Mouse (Mus musculus): ENCODE data around the gene Il21r.

The Il21r gene

GRCm38 (mm10) chr7:125600612-125601279 is 2.5 kb upstream of the Il21r start:
- DNase-seq (ENCODE audit: extremely low spot score, low spot score) = no peak

- no peak for DNase-seq (ENCODE audit: extremely low spot score, low spot score)
Measured at GRCm38 (mm10) chr7:125601280-125601670, 2.0 kb upstream of the Il21r start.

GRCm38 (mm10) chr7:125601821-125602448 is 1.3 kb upstream of the Il21r start:
- DNase-seq (ENCODE audit: extremely low spot score, low spot score) = no peak

- no peak for DNase-seq (ENCODE audit: extremely low spot score, low spot score)
Measured at GRCm38 (mm10) chr7:125604362-125605319, 1.4 kb downstream of the Il21r start.

GRCm38 (mm10) chr7:125605725-125606139 is 2.5 kb downstream of the Il21r start:
- no peak for DNase-seq (ENCODE audit: extremely low spot score, low spot score)

GRCm38 (mm10) chr7:125606265-125607164 is 3.3 kb downstream of the Il21r start:
- no peak for DNase-seq (ENCODE audit: extremely low spot score, low spot score)

GRCm38 (mm10) chr7:125607384-125608182 is 4.4 kb downstream of the Il21r start:
- DNase-seq (ENCODE audit: extremely low spot score, low spot score) = no peak

- DNase-seq (ENCODE audit: extremely low spot score, low spot score) = no peak
Measured at GRCm38 (mm10) chr7:125608183-125608688, 5.0 kb downstream of the Il21r start.

- DNase-seq (ENCODE audit: extremely low spot score, low spot score) = no peak
Measured at GRCm38 (mm10) chr7:125613579-125613978, 10.3 kb downstream of the Il21r start.

- no peak for DNase-seq (ENCODE audit: extremely low spot score, low spot score)
Measured at GRCm38 (mm10) chr7:125615453-125615852, 12.2 kb downstream of the Il21r start.

GRCm38 (mm10) chr7:125618016-125618415 is 14.8 kb downstream of the Il21r start:
- DNase-seq (ENCODE audit: extremely low spot score, low spot score) = no peak

GRCm38 (mm10) chr7:125620077-125620476 is 16.8 kb downstream of the Il21r start:
- DNase-seq (ENCODE audit: extremely low spot score, low spot score) = no peak

- no peak for DNase-seq (ENCODE audit: extremely low spot score, low spot score)
Measured at GRCm38 (mm10) chr7:125622741-125623685, 19.8 kb downstream of the Il21r start.

GRCm38 (mm10) chr7:125625219-125625618 is 22.0 kb downstream of the Il21r start:
- DNase-seq (ENCODE audit: extremely low spot score, low spot score) = no peak

- no peak for DNase-seq (ENCODE audit: extremely low spot score, low spot score)
Measured at GRCm38 (mm10) chr7:125625829-125626228, 22.6 kb downstream of the Il21r start.

GRCm38 (mm10) chr7:125630317-125630716 is 27.1 kb downstream of the Il21r start:
- DNase-seq (ENCODE audit: extremely low spot score, low spot score) = no peak

GRCm38 (mm10) chr7:125630989-125631388 is 27.8 kb downstream of the Il21r start:
- DNase-seq (ENCODE audit: extremely low spot score, low spot score) = no peak

GRCm38 (mm10) chr7:125637220-125638140 is 34.3 kb downstream of the Il21r start:
- no peak for DNase-seq (ENCODE audit: extremely low spot score, low spot score)

Measured in neural tube, embryonic 10.5 days (tissue).